Mouse (Mus musculus) ovary, postnatal 14 days (tissue): ENCODE measurements around the gene Mmp11.

Experiments
- DNase-seq: peaks from one replicate; pipeline ENCODE4 v3.0.0; 2022; ENCODE audit warnings: low spot score

The Mmp11 gene

GRCm38 (mm10) chr10:75937851-75938643 is 1.8 kb upstream of the Mmp11 start:
- no peak for DNase-seq

DNA sequence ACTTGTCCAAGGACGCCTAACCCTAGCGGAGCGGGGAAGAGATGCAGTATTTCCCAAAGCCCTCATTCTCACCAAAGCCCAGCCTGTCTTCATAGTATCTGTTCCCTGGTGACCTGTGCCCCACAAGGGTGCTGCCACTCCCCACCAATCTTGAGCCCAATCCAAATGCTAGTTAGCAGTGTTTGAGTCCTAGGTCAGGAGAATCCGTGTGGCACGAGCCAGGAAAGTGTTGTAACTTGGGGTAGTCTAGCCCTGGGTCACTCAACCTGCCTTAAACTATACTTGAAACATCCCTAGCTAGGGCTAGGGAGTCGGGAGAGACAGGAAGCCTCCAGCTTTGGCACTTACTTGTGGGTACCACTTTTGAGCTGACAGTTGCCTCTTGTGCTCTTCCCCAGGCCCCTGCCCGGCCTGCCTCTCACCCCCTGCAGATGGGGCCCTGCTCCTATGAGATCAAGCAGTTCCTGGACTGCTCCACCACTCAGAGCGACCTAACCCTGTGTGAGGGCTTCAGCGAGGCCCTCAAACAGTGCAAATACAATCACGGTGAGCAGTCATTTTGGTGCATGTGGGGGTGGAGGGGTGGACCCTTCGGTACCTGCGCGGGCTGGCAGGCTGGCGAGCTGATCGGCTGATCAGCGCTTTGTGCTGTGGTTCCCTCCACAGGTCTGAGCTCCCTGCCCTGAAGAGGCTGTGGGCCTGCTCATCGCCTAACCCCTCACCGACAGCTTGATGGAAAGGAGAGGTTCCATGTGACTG is 792 bp upstream of the Mmp11 start:
- DNase-seq = no peak

DNA sequence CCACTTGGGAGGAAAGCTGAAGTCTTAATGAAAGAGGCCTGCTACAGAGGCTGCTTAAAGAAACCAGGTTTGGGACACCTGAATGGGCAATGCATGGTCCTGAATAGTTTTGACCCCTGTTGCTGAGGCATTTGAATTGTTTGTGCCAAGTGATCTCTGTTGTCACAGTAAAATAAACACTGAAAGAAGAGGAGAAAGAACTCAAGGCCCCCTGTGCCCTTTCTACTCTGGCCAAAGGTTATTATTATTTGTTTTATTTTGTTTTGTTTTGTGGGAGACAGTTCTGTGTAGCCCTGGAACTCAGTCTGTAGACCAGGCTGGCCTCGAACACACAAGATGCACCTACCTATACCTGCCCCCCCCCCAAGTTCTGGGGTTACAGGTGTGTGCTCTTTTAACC is 1.3 kb downstream of the Mmp11 start:
- no peak for DNase-seq

DNA sequence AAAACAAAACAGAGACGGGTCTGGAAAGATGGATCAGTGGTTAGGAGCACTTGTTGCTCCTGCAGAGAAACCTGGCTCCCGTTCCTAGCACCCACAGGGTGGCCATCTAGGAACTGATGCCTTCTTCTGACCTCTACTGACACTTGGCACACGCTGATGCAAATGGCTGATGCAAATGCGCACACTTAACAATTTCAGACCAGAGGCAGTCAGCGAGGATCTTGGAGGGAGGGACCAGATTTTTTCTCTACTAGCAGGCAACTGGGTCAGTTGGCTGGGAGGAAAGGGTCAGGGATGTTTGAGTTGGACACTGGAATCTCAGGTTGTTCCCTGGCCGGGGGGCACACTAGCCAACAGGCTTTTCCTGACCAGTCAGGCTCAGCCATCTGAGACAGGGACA is 3.4 kb downstream of the Mmp11 start, which contains the start of gene Chchd10:
Chchd10 (plus strand) TSS at position 240 of the 400 bp plus-strand sequence.
- no peak for DNase-seq

- DNase-seq = no peak
These were observed 4.1 kb downstream of the Mmp11 start for GRCm38 (mm10) chr10:75932081-75932678.

GRCm38 (mm10) chr10:75931311-75931710 is 5.0 kb downstream of the Mmp11 start:
- DNase-seq = no peak

DNA sequence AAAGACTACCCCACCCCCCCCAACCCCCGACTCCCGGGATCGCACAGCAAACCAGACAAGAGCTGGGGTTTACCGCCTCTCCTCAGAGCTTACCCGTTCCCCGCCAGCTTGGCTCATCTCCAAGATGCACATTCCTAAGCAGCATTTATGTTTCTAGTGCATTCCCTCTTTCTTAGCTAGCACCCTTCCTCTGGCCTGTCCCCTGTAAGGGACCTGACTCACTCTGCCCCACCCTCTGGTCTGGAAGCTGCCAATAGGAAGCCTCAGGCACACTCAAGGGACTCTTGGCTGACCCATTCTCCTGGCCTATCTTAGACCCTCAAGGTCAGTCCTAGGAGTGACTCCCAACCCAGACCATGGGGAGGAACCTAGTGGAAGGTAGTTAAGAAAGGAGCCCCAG is 6.0 kb downstream of the Mmp11 start:
- DNase-seq = no peak

- DNase-seq = no peak
These were observed 9.9 kb downstream of the Mmp11 start for GRCm38 (mm10) chr10:75926396-75926795.

DNA sequence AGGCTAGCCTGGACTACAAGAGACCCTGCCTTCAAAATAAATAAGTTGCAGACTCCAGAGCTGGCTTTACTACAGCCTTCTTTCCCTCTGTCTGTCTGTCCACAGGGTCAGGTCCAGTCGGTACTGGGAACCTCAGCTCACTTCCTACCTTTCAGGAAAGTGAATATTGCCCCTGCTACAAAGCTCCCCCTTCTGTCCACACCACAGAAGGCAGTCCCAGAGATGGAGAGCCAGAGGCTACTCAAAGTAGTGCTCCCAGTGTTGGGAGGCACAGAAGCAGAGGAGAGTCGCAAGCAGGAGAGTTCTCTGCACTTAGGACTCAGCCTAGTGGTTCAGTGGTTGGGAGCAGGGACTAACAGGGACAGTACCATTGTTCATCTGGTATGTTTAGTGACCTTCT is 12.0 kb downstream of the Mmp11 start:
- DNase-seq = no peak

- DNase-seq = no peak
These were observed 14.4 kb downstream of the Mmp11 start for GRCm38 (mm10) chr10:75921726-75922560.

DNA sequence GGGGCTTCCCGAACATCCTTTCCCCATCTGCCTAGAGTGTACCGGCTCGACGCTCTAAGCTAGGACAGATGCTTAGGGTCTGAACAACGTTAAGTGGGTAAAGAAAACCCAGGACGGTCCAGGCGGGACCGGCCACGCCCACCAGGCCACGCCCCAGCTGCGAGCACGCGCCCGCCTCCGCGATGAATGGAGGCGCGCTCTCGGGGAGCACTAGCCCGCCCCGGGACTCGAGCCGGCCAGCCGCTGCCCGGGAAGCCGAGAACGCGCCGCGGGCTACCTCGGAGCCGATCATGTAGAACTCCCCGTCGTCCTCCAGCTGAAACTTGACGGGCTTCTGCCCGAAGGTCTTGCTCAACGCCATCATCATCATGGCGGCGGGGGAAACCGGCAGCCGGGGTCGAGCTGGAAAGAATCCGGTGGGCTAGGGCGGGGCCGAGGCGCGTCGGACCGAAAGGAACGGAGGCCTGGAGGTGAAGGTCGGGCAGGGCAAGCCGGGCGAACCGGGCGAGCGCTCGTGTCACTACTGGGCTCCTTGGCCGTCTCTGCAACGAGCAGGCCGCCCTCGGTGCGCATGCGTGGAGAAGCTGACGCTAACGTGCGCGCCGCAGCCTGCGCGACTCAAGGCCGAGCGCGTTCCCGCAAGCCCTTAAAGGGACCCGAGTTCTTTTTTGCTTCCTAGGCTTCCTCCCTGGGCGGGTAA is 15.1 kb downstream of the Mmp11 start, which contains the start of gene Smarcb1:
Smarcb1 (minus strand) TSS at position 592 of the 700 bp plus-strand sequence.
- peak; percentile 94 for DNase-seq

DNA sequence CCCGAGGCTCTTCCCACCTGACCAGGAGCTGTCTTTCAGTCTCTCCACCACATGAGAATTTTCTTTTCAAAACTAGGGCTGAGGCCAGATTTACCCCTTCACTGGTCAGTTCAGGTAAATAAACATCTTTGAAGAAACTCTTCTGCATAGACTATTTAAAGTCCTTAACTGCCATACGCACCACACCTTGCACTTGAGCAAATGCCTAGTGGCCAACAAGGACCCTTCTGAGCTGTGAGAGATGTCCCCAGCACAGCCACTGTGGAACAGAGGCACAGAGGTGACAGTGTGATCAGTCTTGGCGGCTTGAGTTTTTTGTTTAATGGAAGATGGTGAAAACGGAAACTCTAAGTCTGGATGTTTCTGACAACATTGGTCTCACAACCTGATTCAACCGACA is 17.3 kb downstream of the Mmp11 start:
- DNase-seq = no peak

DNA sequence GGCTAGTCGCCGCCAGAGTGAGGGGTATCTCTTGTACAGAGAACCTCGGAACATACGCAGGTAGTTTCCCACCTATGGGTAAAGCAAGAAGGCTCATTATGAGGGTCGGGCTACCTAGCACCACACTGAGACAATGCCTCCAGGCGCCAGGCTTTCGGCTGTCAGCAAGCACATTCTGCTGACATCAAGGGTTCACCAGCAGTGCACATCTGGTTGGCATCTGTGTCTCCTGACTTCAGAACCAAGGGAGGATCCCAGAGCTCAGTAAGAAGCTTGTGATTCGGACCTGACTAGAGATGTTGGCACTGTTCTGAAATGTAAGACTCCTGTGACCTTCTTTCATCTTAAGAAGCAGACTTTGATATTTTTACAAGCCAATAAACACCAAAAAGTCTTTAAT is 19.5 kb downstream of the Mmp11 start:
- no peak for DNase-seq

DNA sequence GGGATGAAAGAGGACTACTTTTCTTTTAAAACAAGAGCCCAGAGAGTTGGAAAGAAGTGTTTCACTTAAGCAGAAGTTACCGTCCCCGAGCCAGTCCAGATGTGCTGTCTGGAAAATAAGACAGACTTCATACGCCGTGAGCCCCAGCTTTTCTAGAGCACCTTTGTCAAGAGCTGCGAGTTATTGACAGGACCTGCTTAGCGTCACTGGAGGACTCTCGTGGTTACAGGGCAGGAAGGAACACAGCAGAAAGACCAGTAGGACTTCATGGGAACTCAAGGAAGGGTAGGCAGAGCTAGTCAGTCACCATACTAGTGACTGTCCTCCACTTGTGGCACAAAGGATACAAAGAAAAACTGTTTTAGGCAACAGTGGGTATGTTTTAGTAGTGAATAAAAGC is 20.7 kb downstream of the Mmp11 start:
- no peak for DNase-seq

DNA sequence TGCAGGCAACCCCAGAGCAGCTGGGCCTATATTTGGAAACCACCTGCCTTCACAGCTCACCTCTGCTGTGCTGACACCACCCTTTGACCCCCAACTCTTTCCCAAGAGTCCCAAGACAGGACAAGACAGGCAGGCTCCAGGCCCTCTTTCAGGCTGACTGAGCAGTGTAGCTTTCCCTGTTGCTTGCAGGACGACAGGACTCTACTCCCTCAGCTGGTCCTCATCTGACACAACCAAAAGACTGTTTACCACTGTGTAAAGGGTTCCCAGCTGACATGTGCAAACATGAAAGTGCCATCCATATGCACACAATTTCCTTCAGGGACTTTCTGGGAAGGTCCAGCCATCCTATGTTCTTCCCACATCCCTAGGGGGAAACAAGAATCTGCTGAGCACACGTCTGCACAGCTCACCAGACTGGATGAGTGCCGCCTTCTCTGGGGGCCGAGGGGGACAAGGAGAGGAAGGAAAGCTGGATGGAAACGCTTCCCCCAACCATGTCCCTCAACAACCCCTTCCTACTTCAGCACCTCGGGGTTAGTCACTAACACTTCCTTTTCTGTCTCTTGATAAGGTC is 23.2 kb downstream of the Mmp11 start:
- DNase-seq = no peak

GRCm38 (mm10) chr10:75910698-75911097 is 25.6 kb downstream of the Mmp11 start:
- DNase-seq = no peak

GRCm38 (mm10) chr10:75906882-75907281 is 29.4 kb downstream of the Mmp11 start:
- DNase-seq = no peak

GRCm38 (mm10) chr10:75904391-75904790 is 31.9 kb downstream of the Mmp11 start:
- DNase-seq = no peak

DNA sequence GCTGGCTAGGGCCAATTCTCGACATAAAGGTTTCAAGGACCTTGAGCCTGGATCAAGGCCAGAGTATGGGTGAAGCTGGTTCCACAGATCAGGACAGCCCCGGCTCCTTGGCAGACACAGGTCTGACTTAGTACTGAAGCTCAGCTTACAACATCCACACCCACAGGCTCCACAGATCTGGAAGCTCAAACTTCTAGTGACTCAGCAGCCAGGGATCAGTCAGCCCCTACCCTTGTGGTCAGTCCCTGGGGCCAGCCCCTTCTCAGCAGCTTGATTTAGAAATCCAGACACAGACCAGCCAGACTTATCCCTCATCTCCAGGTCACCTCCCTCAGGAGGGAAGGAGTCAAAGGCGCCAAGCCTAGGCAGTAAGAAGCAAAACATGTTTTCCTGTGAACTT is 37.5 kb downstream of the Mmp11 start:
- DNase-seq = peak; percentile 48

GRCm38 (mm10) chr10:75898039-75898564 is 38.2 kb downstream of the Mmp11 start:
- no peak for DNase-seq

- peak; percentile 55 for DNase-seq
These were observed 38.9 kb downstream of the Mmp11 start for GRCm38 (mm10) chr10:75897373-75897772.
